ENCODE assay signal across 9 mouse cellular contexts in the genomic region with DNA sequence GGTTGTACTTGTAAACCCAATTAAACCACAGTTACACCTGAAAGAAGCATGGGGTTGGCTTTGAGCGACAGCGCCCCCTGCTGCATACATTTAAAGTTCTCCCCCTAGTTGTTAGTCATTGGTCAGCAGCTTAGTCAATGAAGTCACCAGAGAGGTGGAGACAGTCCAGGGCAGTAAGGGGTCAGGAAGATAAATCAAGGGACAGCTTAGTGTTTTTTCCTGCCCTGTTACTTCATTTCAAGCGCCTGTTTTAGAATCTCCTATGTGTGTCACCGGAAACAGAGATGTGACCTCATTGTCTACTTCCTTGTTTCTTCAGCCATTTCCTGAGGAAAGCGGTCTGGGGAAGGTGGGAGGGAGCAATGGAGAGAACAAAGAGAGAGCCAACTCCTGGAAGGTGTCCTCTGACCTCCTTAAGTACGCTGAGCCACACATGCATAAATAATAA. TPM values are rescaled to one million over a fixed set of nuclear protein-coding genes. Genes with fewer than 3 reads are reported as not detected.
DNase-seq lines count a peak whose midpoint lies in the region; ATAC-seq and TF ChIP-seq lines count a peak whose summit lies in the region.
"Had no signal": no experiment of that assay in that cellular context is flagged by ENCODE, and none has a peak within 500 bp of the region (broad histone marks: within the 10 kb centered on the region; RNA-seq: fewer than 3 reads in every experiment).

No protein-coding gene starts in this region.

- TF ChIP-seq POLR2A in ES-Bruce4 (IDR thresholded peaks at IDR 0.05; ENCODE audit: insufficient read depth, low read length): no peak
- TF ChIP-seq POLR2A in cerebellum, adult 2 months (IDR thresholded peaks at IDR 0.05; ENCODE audit: borderline replicate concordance, insufficient read depth, low read length): no peak
- no peak for TF ChIP-seq POLR2A in heart, adult 2 months (IDR thresholded peaks at IDR 0.05; ENCODE audit: insufficient read depth, low read depth, low read length)

- H3K9ac ChIP-seq in ES-Bruce4 (ENCODE audit: low read depth, poor library complexity, severe bottlenecking): no peak overlapping the region
- no peak overlapping the region for H3K9ac ChIP-seq in heart, adult 2 months (ENCODE audit: low read depth, low read length)
- H3K9ac ChIP-seq in kidney, embryonic 14.5 days (ENCODE audit: low read depth, low read length): no peak overlapping the region
- H3K9ac ChIP-seq: limb, embryonic 12.5 days had no signal

- peak overlapping the region; percentile 92 for H3K27ac ChIP-seq in ES-Bruce4 (ENCODE audit: insufficient read depth, low read length)
- no peak overlapping the region for H3K27ac ChIP-seq in cerebellum, adult 2 months (ENCODE audit: insufficient read depth, low read length)
- H3K27ac ChIP-seq in heart, adult 2 months: peak overlapping the region; percentile 65
- no peak overlapping the region for H3K27ac ChIP-seq in kidney, embryonic 14.5 days (ENCODE audit: low read depth, low read length)
- H3K27ac ChIP-seq: limb, embryonic 12.5 days had no signal

- intact Hi-C loops in heart, adult 2 months (cut with DNase I): no loop called here

- no peak for TF ChIP-seq EP300 in ES-Bruce4 (IDR thresholded peaks at IDR 0.05; ENCODE audit: insufficient read depth, low read depth, low read length)
- TF ChIP-seq EP300 in heart, adult 2 months (IDR thresholded peaks at IDR 0.05; ENCODE audit: insufficient read depth, low read depth, low read length): 0 out of 2 replicates have a peak, but pooled peaks have one; percentile 31

- H3K4me2 ChIP-seq in kidney, embryonic 14.5 days (replicated peaks; ENCODE audit: low read depth, low read length): no peak overlapping the region
- H3K4me2 ChIP-seq: limb, embryonic 12.5 days had no signal

- H3K79me2 ChIP-seq in heart, adult 2 months (replicated peaks; ENCODE audit: control insufficient read depth, insufficient read depth, low read length): no peaks in the 10 kb centered on the region

- peak; percentile 58 for ATAC-seq in kidney, embryonic 14.5 days (ENCODE audit: low FRiP score, low TSS enrichment)

- no peaks in the 10 kb centered on the region for H3K36me3 ChIP-seq in ES-Bruce4 (ENCODE audit: control insufficient read depth, insufficient read depth, low read length, poor library complexity, severe bottlenecking)
- no peaks in the 10 kb centered on the region for H3K36me3 ChIP-seq in heart, adult 2 months (ENCODE audit: control insufficient read depth, insufficient read depth, low read length)
- no peaks in the 10 kb centered on the region for H3K36me3 ChIP-seq in kidney, embryonic 14.5 days (ENCODE audit: control insufficient read depth, insufficient read depth, low read length)
- H3K36me3 ChIP-seq: limb, embryonic 12.5 days had no signal

- peaks cover 3% of the 10 kb centered on the region for H3K4me1 ChIP-seq in ES-Bruce4 (ENCODE audit: control insufficient read depth, insufficient read depth, low read length)
- H3K4me1 ChIP-seq in cerebellum, adult 2 months (ENCODE audit: control insufficient read depth, insufficient read depth, low read length): peaks cover 2% of the 10 kb centered on the region; the same call in 1 of the 2 replicates
- H3K4me1 ChIP-seq in heart, adult 2 months (ENCODE audit: control insufficient read depth, insufficient read depth, low read length): peaks cover 3% of the 10 kb centered on the region
- no peaks in the 10 kb centered on the region for H3K4me1 ChIP-seq in kidney, embryonic 14.5 days (ENCODE audit: control insufficient read depth, insufficient read depth, low read length)

- no peak overlapping the region for H3K4me3 ChIP-seq in ES-Bruce4 (ENCODE audit: low read depth, low read length)
- no peak overlapping the region for H3K4me3 ChIP-seq in cerebellum, adult 2 months (replicated peaks; ENCODE audit: insufficient read depth, low read depth, low read length)
- H3K4me3 ChIP-seq in heart, adult 2 months: no peak overlapping the region
- no peak overlapping the region for H3K4me3 ChIP-seq in kidney, embryonic 14.5 days (ENCODE audit: low read length)
- H3K4me3 ChIP-seq: limb, embryonic 12.5 days had no signal

- H3K9me3 ChIP-seq in ES-Bruce4 (replicated peaks; ENCODE audit: control insufficient read depth, insufficient read depth, low read length, poor library complexity, severe bottlenecking): no peaks in the 10 kb centered on the region
- no peaks in the 10 kb centered on the region for H3K9me3 ChIP-seq in kidney, embryonic 14.5 days (ENCODE audit: control insufficient read depth, low read length)
- H3K9me3 ChIP-seq: limb, embryonic 12.5 days had no signal

- no peaks in the 10 kb centered on the region for H3K27me3 ChIP-seq in ES-Bruce4 (ENCODE audit: control insufficient read depth, insufficient read depth, low read length, poor library complexity, severe bottlenecking)
- H3K27me3 ChIP-seq in cerebellum, adult 2 months (ENCODE audit: control insufficient read depth, insufficient read depth, low read length): no peaks in the 10 kb centered on the region
- H3K27me3 ChIP-seq in heart, adult 2 months (ENCODE audit: control insufficient read depth, insufficient read depth, low read length): no peaks in the 10 kb centered on the region
- H3K27me3 ChIP-seq in kidney, embryonic 14.5 days (ENCODE audit: control insufficient read depth, insufficient read depth, low read length): no peaks in the 10 kb centered on the region
- H3K27me3 ChIP-seq: limb, embryonic 12.5 days had no signal

- 30% methylated on average over 6 of the region's 6 CpGs for WGBS in cerebellum, adult 2 months
- WGBS in heart, adult 2 months: 14% methylated on average over 6 of the region's 6 CpGs
- 13% methylated on average over 6 of the region's 6 CpGs for WGBS in kidney, embryonic 14.5 days

- peak; percentile 71 for TF ChIP-seq CTCF in ES-Bruce4 (IDR thresholded peaks at IDR 0.05; ENCODE audit: low read depth, low read length)
- peak; percentile 78 for TF ChIP-seq CTCF in cerebellum, adult 2 months (IDR thresholded peaks at IDR 0.05; ENCODE audit: borderline replicate concordance, insufficient read depth, low read depth, low read length)
- peak; percentile 93 for TF ChIP-seq CTCF in heart, adult 2 months (IDR thresholded peaks at IDR 0.05)

- peak; percentile 57 for DNase-seq in gastrocnemius, adult 18-20 months (ENCODE audit: low spot score)
- DNase-seq in gastrocnemius, postnatal 25 days: no peak
- peak; percentile 50 to 63 for DNase-seq in cerebellum, adult 2 months
- DNase-seq in heart, adult 2 months: peak; percentile 75 to 76
- DNase-seq in lung, postnatal 14 days: peak; percentile 87
- peak; percentile 81 for DNase-seq in testis, postnatal 10 days (ENCODE audit: low spot score)

RNA-seq across cellular contexts. Expression of gene Arhgef2, which starts 2.0 kb away (rescaled TPM):
- 10 to 100 TPM; 11.5 to 20.0 TPM for total RNA-seq in gastrocnemius, adult 18-20 months (2021)
- 10 to 100 TPM; 28.1 to 33.0 TPM for total RNA-seq in gastrocnemius, postnatal 25 days (2021)
- 71.2 and 74.9 TPM in 2 replicates for polyA plus RNA-seq in ES-Bruce4 (2011; ENCODE audit: insufficient read depth, insufficient read length, low read depth, missing spikeins)
- polyA plus RNA-seq in cerebellum, adult 2 months (2012; rRNA removed): 128 and 129 TPM in 2 replicates
- 10 to 100 TPM; 37.3 to 37.5 TPM for total RNA-seq in heart, adult 2 months (2021)
- polyA plus RNA-seq in heart, adult 2 months (2012; rRNA removed): 51.0 and 53.4 TPM in 2 replicates
- 110 and 127 TPM in 2 replicates for polyA plus RNA-seq in kidney, embryonic 14.5 days (2014; fragmentation: Nextera tagmentation; extraction: Ambion mirVana)

RNA-seq across cellular contexts. Expression of gene Ssr2, which starts 28.1 kb away (rescaled TPM):
- total RNA-seq in gastrocnemius, adult 18-20 months (2021): 10 to 100 TPM; 40.4 to 44.2 TPM
- 10 to 100 TPM; 52.2 to 63.2 TPM for total RNA-seq in gastrocnemius, postnatal 25 days (2021)
- polyA plus RNA-seq in ES-Bruce4 (2011; ENCODE audit: insufficient read depth, insufficient read length, low read depth, missing spikeins): 348 and 382 TPM in 2 replicates
- polyA plus RNA-seq in cerebellum, adult 2 months (2012; rRNA removed): 141 and 142 TPM in 2 replicates
- total RNA-seq in heart, adult 2 months (2021): 10 to 100 TPM; 65.3 to 67.6 TPM
- 80.0 and 115 TPM in 2 replicates for polyA plus RNA-seq in heart, adult 2 months (2012; rRNA removed)
- 260 and 303 TPM in 2 replicates for polyA plus RNA-seq in kidney, embryonic 14.5 days (2014; fragmentation: Nextera tagmentation; extraction: Ambion mirVana)

RNA-seq across cellular contexts. Expression of gene Rxfp4, which starts 49.2 kb away (rescaled TPM):
- total RNA-seq in gastrocnemius, adult 18-20 months (2021): not detected
- not detected for total RNA-seq in gastrocnemius, postnatal 25 days (2021)
- not detected in 2 replicates for polyA plus RNA-seq in ES-Bruce4 (2011; ENCODE audit: insufficient read depth, insufficient read length, low read depth, missing spikeins)
- polyA plus RNA-seq in cerebellum, adult 2 months (2012; rRNA removed): not detected in 2 replicates
- not detected for total RNA-seq in heart, adult 2 months (2021)
- 0.41 TPM in 1 of 2 replicates, not detected in the other for polyA plus RNA-seq in heart, adult 2 months (2012; rRNA removed)
- not detected in 2 replicates for polyA plus RNA-seq in kidney, embryonic 14.5 days (2014; fragmentation: Nextera tagmentation; extraction: Ambion mirVana)
- polyA plus RNA-seq: limb, embryonic 12.5 days had no signal

RNA-seq across cellular contexts. Expression of gene Ubqln4, which starts 50.2 kb away (rescaled TPM):
- 10 to 100 TPM; 86.3 to 89.9 TPM for total RNA-seq in gastrocnemius, adult 18-20 months (2021)
- 10 to 100 TPM; 59.6 to 67.2 TPM for total RNA-seq in gastrocnemius, postnatal 25 days (2021)
- polyA plus RNA-seq in ES-Bruce4 (2011; ENCODE audit: insufficient read depth, insufficient read length, low read depth, missing spikeins): 118 and 133 TPM in 2 replicates
- polyA plus RNA-seq in cerebellum, adult 2 months (2012; rRNA removed): 86.4 and 87.3 TPM in 2 replicates
- total RNA-seq in heart, adult 2 months (2021): 10 to 100 TPM; 70.1 to 76.5 TPM
- polyA plus RNA-seq in heart, adult 2 months (2012; rRNA removed): 69.3 and 86.7 TPM in 2 replicates
- 51.4 and 73.4 TPM in 2 replicates for polyA plus RNA-seq in kidney, embryonic 14.5 days (2014; fragmentation: Nextera tagmentation; extraction: Ambion mirVana)

RNA-seq across cellular contexts. Expression of gene Lamtor2, which starts 50.9 kb away (rescaled TPM):
- 10 to 100 TPM; 90.8 to 95.9 TPM for total RNA-seq in gastrocnemius, adult 18-20 months (2021)
- 10 to 100 TPM; 76.1 to 81.1 TPM for total RNA-seq in gastrocnemius, postnatal 25 days (2021)
- polyA plus RNA-seq in ES-Bruce4 (2011; ENCODE audit: insufficient read depth, insufficient read length, low read depth, missing spikeins): 138 and 151 TPM in 2 replicates
- 143 and 159 TPM in 2 replicates for polyA plus RNA-seq in cerebellum, adult 2 months (2012; rRNA removed)
- total RNA-seq in heart, adult 2 months (2021): 100 to 1,000 TPM in 1 of 2 experiments, 10 to 100 TPM in 1; 94.3 to 104 TPM
- polyA plus RNA-seq in heart, adult 2 months (2012; rRNA removed): 118 TPM in 2 replicates
- 81.7 and 165 TPM in 2 replicates for polyA plus RNA-seq in kidney, embryonic 14.5 days (2014; fragmentation: Nextera tagmentation; extraction: Ambion mirVana)

Comparison
In these comparisons a context has a peak if more than half of its experiments do, and no peak if none do; other contexts are left out.
1. H3K27ac ChIP-seq: peak in ES-Bruce4 (single experiment) and heart, adult 2 months (single experiment); none in cerebellum, adult 2 months (single experiment) and kidney, embryonic 14.5 days (single experiment).
2. Peak in every context shown above with its lines, with median percentiles within 50 percentile points of each other: CTCF ChIP-seq.